Mouse (Mus musculus) CH12.LX (cell line): Measurements from ENCODE around the gene Gm49486. TPM values are rescaled to one million over a fixed set of nuclear protein-coding genes. Genes with fewer than 3 reads are reported as not detected.

Source experiments
- DNase-seq: peaks from one replicate; pipeline ENCODE4 v3.0.0-alpha.2; 2013; ENCODE audit errors: extremely low read depth
- H3K27ac ChIP-seq: 2 replicates; pipeline ENCODE4 v1.5.1; 2012; ENCODE audit warnings: low read depth, mild to moderate bottlenecking, control low read depth, moderate library complexity; ENCODE audit not compliant: insufficient read depth
- H3K27me3 ChIP-seq: replicated peaks from 2 replicates; pipeline ENCODE3; 2012; ENCODE audit warnings: inconsistent platforms
- H3K36me3 ChIP-seq, 2 experiments: replicated peaks in 1 of 2; 2 replicates each; pipeline versions ENCODE3 to v1.6.1; 2012; ENCODE audit warnings: inconsistent platforms in 1 of 2, low read length in 1 of 2, mild to moderate bottlenecking in 1 of 2, mixed read lengths in 1 of 2, moderate library complexity in 1 of 2; ENCODE audit not compliant: control insufficient read depth in 1 of 2, insufficient read depth in 1 of 2
- H3K4me1 ChIP-seq, 2 experiments: 2 replicates each; pipeline ENCODE4 v1.6.1; 2012; ENCODE audit warnings: inconsistent platforms in 1 of 2, moderate library complexity in 1 of 2; ENCODE audit not compliant: insufficient read depth in 2 of 2, control insufficient read depth in 1 of 2
- H3K4me2 ChIP-seq: 2 replicates; pipeline ENCODE4 v1.6.1; 2012; ENCODE audit warnings: low read depth, mild to moderate bottlenecking, control low read depth; ENCODE audit not compliant: poor library complexity, insufficient read depth, severe bottlenecking
- H3K4me3 ChIP-seq, 3 experiments: fragments of 150-350 bp in 1 of 3; sonication (generic) in 1 of 3; replicated peaks in 1 of 3; 2 replicates each; pipeline versions ENCODE3 to v1.5.1; 2011 to 2012; ENCODE audit warnings: low read depth in 2 of 3, low read length in 2 of 3, mild to moderate bottlenecking in 2 of 3, moderate library complexity in 2 of 3, control low read depth in 1 of 3, improper control_type of control experiment in 1 of 3, inconsistent platforms in 1 of 3, mixed read lengths in 1 of 3; ENCODE audit not compliant: poor library complexity in 1 of 3
- H3K79me2 ChIP-seq: replicated peaks from 2 replicates; pipeline ENCODE4 v1.6.1; 2012; ENCODE audit warnings: mild to moderate bottlenecking, moderate library complexity; ENCODE audit not compliant: control insufficient read depth, poor library complexity, insufficient read depth, severe bottlenecking; ENCODE audit errors: extremely low read depth
- H3K9ac ChIP-seq: 2 replicates; pipeline ENCODE4 v1.6.1; 2012; ENCODE audit warnings: low read depth, mild to moderate bottlenecking, control low read depth, moderate library complexity; ENCODE audit not compliant: insufficient read depth
- H3K9me3 ChIP-seq: replicated peaks from 2 replicates; pipeline ENCODE3; 2012; ENCODE audit warnings: low read length, inconsistent platforms, mixed read lengths
- BHLHE40 ChIP-seq: IDR thresholded peaks from 2 replicates; pipeline ENCODE4 v1.6.1; 2011; ENCODE audit warnings: mild to moderate bottlenecking, low read depth, low read length, improper control_type of control experiment
- CHD1 ChIP-seq: IDR thresholded peaks from 2 replicates; pipeline ENCODE4 v1.6.1; 2012; ENCODE audit warnings: low read depth, low read length, improper control_type of control experiment, inconsistent platforms
- CHD2 ChIP-seq: IDR thresholded peaks from 2 replicates; pipeline ENCODE4 v1.6.1; 2011; ENCODE audit warnings: low read length, improper control_type of control experiment
- CTCF ChIP-seq, 2 experiments: IDR thresholded peaks in 1 of 2; conservative IDR thresholded peaks in 1 of 2; 2 replicates each; pipeline ENCODE4 v1.5.1; 2011 to 2012; ENCODE audit warnings: low read depth in 2 of 2, low read length in 2 of 2, improper control_type of control experiment in 1 of 2, inconsistent platforms in 1 of 2, mild to moderate bottlenecking in 1 of 2, moderate library complexity in 1 of 2
- E2F4 ChIP-seq: IDR thresholded peaks from 2 replicates; pipeline ENCODE4 v1.6.1; 2011; ENCODE audit warnings: low read depth, low read length, improper control_type of control experiment; ENCODE audit not compliant: insufficient replicate concordance
- ELF1 ChIP-seq: IDR thresholded peaks from 2 replicates; pipeline ENCODE4 v1.6.1; 2014; ENCODE audit warnings: low read depth, mild to moderate bottlenecking, inconsistent platforms, low read length, improper control_type of control experiment
- EP300 ChIP-seq: IDR thresholded peaks from 2 replicates; pipeline ENCODE4 v1.6.1; 2011; ENCODE audit warnings: low read length, improper control_type of control experiment
- ETS1 ChIP-seq: conservative IDR thresholded peaks from 2 replicates; pipeline ENCODE4 v1.6.1; 2012; ENCODE audit warnings: low read depth, mild to moderate bottlenecking, inconsistent platforms, low read length, improper control_type of control experiment, moderate library complexity
- GABPA ChIP-seq: IDR thresholded peaks from 2 replicates; pipeline ENCODE4 v1.6.1; 2012; ENCODE audit warnings: low read depth, low read length, improper control_type of control experiment, inconsistent platforms; ENCODE audit not compliant: insufficient replicate concordance
- HCFC1 ChIP-seq: IDR thresholded peaks from 2 replicates; pipeline ENCODE4 v1.6.1; 2012; ENCODE audit warnings: low read depth, mild to moderate bottlenecking, inconsistent platforms, low read length, improper control_type of control experiment
- IRF4 ChIP-seq: IDR thresholded peaks from 2 replicates; pipeline ENCODE4 v1.6.1; 2014; ENCODE audit warnings: low read depth, mild to moderate bottlenecking, inconsistent platforms, low read length, improper control_type of control experiment
- JUN ChIP-seq: IDR thresholded peaks from 2 replicates; pipeline ENCODE4 v1.6.1; 2011; ENCODE audit warnings: low read depth, mild to moderate bottlenecking, low read length, improper control_type of control experiment, moderate library complexity; ENCODE audit not compliant: insufficient read depth
- JUND ChIP-seq: conservative IDR thresholded peaks from 2 replicates; pipeline ENCODE4 v1.6.1; 2011; ENCODE audit warnings: low read depth, low read length, improper control_type of control experiment
- KAT2A ChIP-seq: IDR thresholded peaks from 2 replicates; pipeline ENCODE4 v1.6.1; 2012; ENCODE audit warnings: low read length, improper control_type of control experiment, inconsistent platforms; ENCODE audit not compliant: insufficient replicate concordance
- MAFK ChIP-seq: IDR thresholded peaks from 2 replicates; pipeline ENCODE4 v1.6.1; 2011; ENCODE audit warnings: low read length, improper control_type of control experiment; ENCODE audit not compliant: insufficient replicate concordance
- MAX ChIP-seq: IDR thresholded peaks from 2 replicates; pipeline ENCODE4 v1.6.1; 2011; ENCODE audit warnings: low read length, improper control_type of control experiment
- MAZ ChIP-seq: IDR thresholded peaks from 2 replicates; pipeline ENCODE4 v1.6.1; 2012; ENCODE audit warnings: low read depth, mild to moderate bottlenecking, inconsistent platforms, low read length, improper control_type of control experiment, moderate library complexity
- MEF2A ChIP-seq: IDR thresholded peaks from 2 replicates; pipeline ENCODE4 v1.6.1; 2014; ENCODE audit warnings: low read depth, mild to moderate bottlenecking, inconsistent platforms, low read length, improper control_type of control experiment, borderline replicate concordance
- MXI1 ChIP-seq: IDR thresholded peaks from 2 replicates; pipeline ENCODE4 v1.6.1; 2011; ENCODE audit warnings: mild to moderate bottlenecking, low read depth, low read length, improper control_type of control experiment
- MYC ChIP-seq: IDR thresholded peaks from 2 replicates; pipeline ENCODE4 v1.6.1; 2011; ENCODE audit warnings: low read depth, mild to moderate bottlenecking, improper control_type of control experiment, low read length
- NELFE ChIP-seq: IDR thresholded peaks from 2 replicates; pipeline ENCODE4 v1.6.1; 2011; ENCODE audit warnings: low read depth, low read length, improper control_type of control experiment
- NRF1 ChIP-seq: IDR thresholded peaks from 2 replicates; pipeline ENCODE4 v1.6.1; 2014; ENCODE audit warnings: low read depth, mild to moderate bottlenecking, inconsistent platforms, low read length, improper control_type of control experiment, moderate library complexity
- PAX5 ChIP-seq: IDR thresholded peaks from 2 replicates; pipeline ENCODE4 v1.6.1; 2012; ENCODE audit warnings: low read length, inconsistent platforms, mixed read lengths
- POLR2A ChIP-seq: IDR thresholded peaks from 2 replicates; pipeline ENCODE4 v1.6.1; 2011; ENCODE audit warnings: low read depth, mild to moderate bottlenecking, improper control_type of control experiment, low read length
- POLR2AphosphoS2 ChIP-seq: IDR thresholded peaks from 2 replicates; pipeline ENCODE4 v1.6.1; 2011; ENCODE audit warnings: low read depth, low read length, improper control_type of control experiment
- RAD21 ChIP-seq: IDR thresholded peaks from 2 replicates; pipeline ENCODE4 v1.6.1; 2011; ENCODE audit warnings: low read depth, mild to moderate bottlenecking, low read length, improper control_type of control experiment, moderate library complexity
- RCOR1 ChIP-seq: conservative IDR thresholded peaks from 2 replicates; pipeline ENCODE4 v1.6.1; 2012; ENCODE audit warnings: low read depth, mild to moderate bottlenecking, inconsistent platforms, low read length, improper control_type of control experiment
- SIN3A ChIP-seq: IDR thresholded peaks from 2 replicates; pipeline ENCODE4 v1.6.1; 2012; ENCODE audit warnings: low read length, improper control_type of control experiment, inconsistent platforms
- SMC3 ChIP-seq: IDR thresholded peaks from 2 replicates; pipeline ENCODE4 v1.6.1; 2011; ENCODE audit warnings: low read depth, low read length, improper control_type of control experiment
- TBP ChIP-seq: conservative IDR thresholded peaks from 2 replicates; pipeline ENCODE4 v1.6.1; 2011; ENCODE audit warnings: low read depth, low read length, improper control_type of control experiment
- TCF12 ChIP-seq: IDR thresholded peaks from 2 replicates; pipeline ENCODE4 v1.6.1; 2014; ENCODE audit warnings: low read depth, mild to moderate bottlenecking, inconsistent platforms, low read length, improper control_type of control experiment
- UBTF ChIP-seq: IDR thresholded peaks from 2 replicates; pipeline ENCODE4 v1.6.1; 2012; ENCODE audit warnings: low read depth, mild to moderate bottlenecking, inconsistent platforms, low read length, improper control_type of control experiment, moderate library complexity
- USF1 ChIP-seq: IDR thresholded peaks from 2 replicates; pipeline ENCODE4 v1.6.1; 2014; ENCODE audit warnings: low read depth, mild to moderate bottlenecking, inconsistent platforms, low read length, improper control_type of control experiment
- USF2 ChIP-seq: conservative IDR thresholded peaks from 2 replicates; pipeline ENCODE4 v1.6.1; 2011; ENCODE audit warnings: low read depth, low read length, improper control_type of control experiment
- ZC3H11A ChIP-seq: IDR thresholded peaks from 2 replicates; pipeline ENCODE4 v1.6.1; 2012; ENCODE audit warnings: low read depth, mild to moderate bottlenecking, inconsistent platforms, low read length, improper control_type of control experiment
- ZKSCAN1 ChIP-seq: IDR thresholded peaks from 2 replicates; pipeline ENCODE4 v1.6.1; 2012; ENCODE audit warnings: low read depth, inconsistent platforms, low read length, improper control_type of control experiment, borderline replicate concordance
- ZMIZ1 ChIP-seq: IDR thresholded peaks from 2 replicates; pipeline ENCODE4 v1.6.1; 2012; ENCODE audit warnings: low read depth, mild to moderate bottlenecking, inconsistent platforms, low read length, improper control_type of control experiment
- ZNF384 ChIP-seq: IDR thresholded peaks from 2 replicates; pipeline ENCODE4 v1.6.1; 2012; ENCODE audit warnings: low read depth, low read length, improper control_type of control experiment, inconsistent platforms
- dilution Hi-C: fragments of 300-500 bp; cut with MboI; formaldehyde crosslinking; loops from 2 replicates; pipeline ENCODE4 v1.14.3; 2020; ENCODE audit warnings: low sequenced_read_pairs; ENCODE audit not compliant: extremely low pct_unique_long_range_greater_than_20kb, extremely low pct_ligation_motif_present
- in situ Hi-C: fragments of 300-500 bp; cut with MboI; formaldehyde crosslinking; loops from 3 replicates; pipeline ENCODE4 v1.14.3; 2019; ENCODE audit warnings: low sequenced_read_pairs, low pct_ligation_motif_present, low pct_unique_long_range_greater_than_20kb, mixed read lengths
- polyA plus RNA-seq: library from polyadenylated mRNA; unstranded; fragments of >175 nt; gene quantifications from 2 replicates; pipeline ENCODE4 v1.2.1, GENCODE M21; 2012; ENCODE audit warnings: low read depth; ENCODE audit not compliant: insufficient read length
- total RNA-seq, 2 experiments: library from RNA; depleted of rRNA; stranded (reverse); fragments of 300-350 nt in 1 of 2; fragments of >200 nt in 1 of 2; gene quantifications; 2 replicates each; pipeline ENCODE4 v1.2.3; 2012 to 2014

The Gm49486 gene
- total and polyA plus RNA-seq, 3 experiments = 0.21 to 0.77 (median 0.59) TPM

DNA sequence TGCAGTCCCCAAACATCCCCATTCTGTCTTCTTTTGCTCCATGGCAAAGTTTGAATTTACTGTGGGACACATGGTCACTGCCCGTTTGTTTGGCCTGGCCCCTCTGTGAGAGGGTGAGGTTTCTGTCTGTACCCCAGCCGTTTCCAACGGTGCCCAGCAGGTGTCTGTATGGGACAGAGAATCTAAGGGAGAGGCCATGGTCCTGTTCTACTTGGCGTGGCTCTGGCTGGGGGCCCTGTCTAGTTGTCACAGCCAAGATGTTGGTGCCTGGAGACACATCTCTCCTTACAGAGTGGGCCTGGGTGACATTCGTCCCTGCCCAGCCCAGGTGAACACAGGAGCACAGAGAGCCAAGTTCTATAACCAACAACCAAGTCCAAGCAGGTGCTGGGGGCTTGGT is 51.7 kb downstream of the Gm49486 start:
- H3K79me2 ChIP-seq = no peaks in the 10 kb centered on the region
- peak overlapping the region in 1 of 3 experiments; percentile 61 for H3K4me3 ChIP-seq
- H3K4me2 ChIP-seq = peak overlapping the region; percentile 67; the same call in 1 of the 2 replicates
- H3K4me1 ChIP-seq = peaks cover 10 to 19% of the 10 kb centered on the region in 2 experiments
- H3K27me3 ChIP-seq = no peaks in the 10 kb centered on the region
- in situ Hi-C loops (no loop called here), dilution Hi-C loops (no loop called here)
- H3K36me3 ChIP-seq = peaks cover 4 to 29% of the 10 kb centered on the region in 2 experiments
- DNase-seq = peak; percentile 68
- H3K27ac ChIP-seq = peak overlapping the region; percentile 51
- peak overlapping the region; percentile 14; the same call in 1 of the 2 replicates for H3K9ac ChIP-seq
- TF ChIP-seq SIN3A (peak; percentile 86), NELFE (peak; percentile 46; the same call in 1 of the 2 replicates), MXI1 (peak; percentile 67), ZC3H11A (peak; percentile 57), KAT2A (no peak), PAX5 (no peak), UBTF (no peak), JUN (no peak), HCFC1 (no peak), GABPA (no peak), NRF1 (no peak), MAZ (peak; percentile 67; the same call in 1 of the 2 replicates), TCF12 (no peak; the same call in 1 of the 2 replicates), ZMIZ1 (no peak), MAFK (no peak), RAD21 (peak; percentile 93), MAX (peak; percentile 61; the same call in 1 of the 2 replicates), TBP (no peak), ETS1 (no peak), POLR2AphosphoS2 (no peak), JUND (no peak), E2F4 (no peak), ZNF384 (no peak), ZKSCAN1 (no peak), CHD1 (no peak), SMC3 (peak; percentile 81), IRF4 (peak; percentile 57), CTCF (conservative IDR thresholded peaks at IDR 0.05 in 1 of 2, IDR thresholded peaks at IDR 0.05 in 1 of 2; ENCODE audit: low read depth in 2 of 2, low read length in 2 of 2) (peak in 1 of 2 experiments; percentile 92; a peak in 2 of 4 replicates), USF1 (no peak), ELF1 (no peak), BHLHE40 (no peak), POLR2A (no peak), MEF2A (peak; percentile 20; the same call in 1 of the 2 replicates), CHD2 (no peak), MYC (peak; percentile 30; the same call in 1 of the 2 replicates), EP300 (peak; percentile 1; the same call in 1 of the 2 replicates), USF2 (no peak), RCOR1 (peak; percentile 37; the same call in 1 of the 2 replicates)
- H3K9me3 ChIP-seq = peaks cover 8% of the 10 kb centered on the region
